Mouse (Mus musculus): ENCODE measurements at regions not wholly inside any gene's neighbourhood (a gene's known extent, or its start where the extent isn't known, plus 50 kb on each side); places are given as distances from the start of the nearest gene placed in this dataset.

GRCm38 (mm10) chr7:137963470-137964095, 433.9 kb downstream of the Tcerg1l start:
- TF ChIP-seq CTCF (IDR thresholded peaks at IDR 0.05) (no peak), POLR2A (IDR thresholded peaks at IDR 0.05; ENCODE audit: insufficient read depth, low read depth, low read length) (no peak)

Data from heart, adult 2 months (tissue).